Mouse (Mus musculus) T-cell, adult 2 months (primary cell): ENCODE results near the gene Zfyve19.

Experiments
- DNase-seq: peaks from one replicate; pipeline ENCODE4 v3.0.0; 2022; ENCODE audit warnings: low spot score

Zfyve19 gene

GRCm38 (mm10) chr2:119196316-119197108, 11.9 kb upstream of the Zfyve19 start:
- DNase-seq: no peak

GRCm38 (mm10) chr2:119197493-119197892, 10.9 kb upstream of the Zfyve19 start:
- DNase-seq: no peak

GRCm38 (mm10) chr2:119198049-119198448, 10.4 kb upstream of the Zfyve19 start:
- no peak for DNase-seq

- DNase-seq: no peak
These were observed 9.5 kb upstream of the Zfyve19 start for GRCm38 (mm10) chr2:119198934-119199333.

GRCm38 (mm10) chr2:119202914-119203453, 5.4 kb upstream of the Zfyve19 start:
- DNase-seq: no peak

- no peak for DNase-seq
These were observed 4.5 kb upstream of the Zfyve19 start for GRCm38 (mm10) chr2:119203871-119204460.

- no peak for DNase-seq
These were observed 465 bp upstream of the Zfyve19 start for GRCm38 (mm10) chr2:119207961-119208343.

GRCm38 (mm10) chr2:119209176-119209507, 725 bp downstream of the Zfyve19 start:
- DNase-seq: no peak

- no peak for DNase-seq
These were observed 21.6 kb downstream of the Zfyve19 start, which contains the start of gene Ppp1r14d for GRCm38 (mm10) chr2:119229775-119230704. Gene Ppp1r14d (minus strand): TSS chr2:119229906.

- no peak for DNase-seq
These were observed 28.3 kb downstream of the Zfyve19 start for GRCm38 (mm10) chr2:119236682-119237209.

GRCm38 (mm10) chr2:119237210-119237870, 28.9 kb downstream of the Zfyve19 start, which contains the start of gene Spint1:
Gene Spint1 (plus strand): TSS chr2:119237362.
- no peak for DNase-seq

GRCm38 (mm10) chr2:119237871-119238220, 29.4 kb downstream of the Zfyve19 start:
- no peak for DNase-seq

- DNase-seq: no peak
These were observed 30.3 kb downstream of the Zfyve19 start for GRCm38 (mm10) chr2:119238671-119239070.

GRCm38 (mm10) chr2:119240075-119240818, 31.8 kb downstream of the Zfyve19 start:
- no peak for DNase-seq

GRCm38 (mm10) chr2:119240819-119241186, 32.4 kb downstream of the Zfyve19 start:
- no peak for DNase-seq

- no peak for DNase-seq
These were observed 34.1 kb downstream of the Zfyve19 start for GRCm38 (mm10) chr2:119242548-119242947.

GRCm38 (mm10) chr2:119245246-119245645, 36.8 kb downstream of the Zfyve19 start:
- DNase-seq: no peak

GRCm38 (mm10) chr2:119247904-119248303, 39.5 kb downstream of the Zfyve19 start:
- no peak for DNase-seq

- DNase-seq: no peak
These were observed 41.2 kb downstream of the Zfyve19 start for GRCm38 (mm10) chr2:119249592-119250061.

GRCm38 (mm10) chr2:119250377-119250776, 42.0 kb downstream of the Zfyve19 start:
- DNase-seq: no peak
